Mouse (Mus musculus) fibroblast of lung, adult 2 months (primary cell): Measurements from ENCODE around the gene Wdr38.
"Not testable (repeated sequence)": the region's sequence is repeated elsewhere in the genome, so short reads cannot be mapped to it uniquely, and the experiment has no call there.

Experiments
- DNase-seq: peaks from one replicate; pipeline ENCODE4 v3.0.0-alpha.2; 2011; ENCODE audit warnings: low read depth

The Wdr38 gene

DNA sequence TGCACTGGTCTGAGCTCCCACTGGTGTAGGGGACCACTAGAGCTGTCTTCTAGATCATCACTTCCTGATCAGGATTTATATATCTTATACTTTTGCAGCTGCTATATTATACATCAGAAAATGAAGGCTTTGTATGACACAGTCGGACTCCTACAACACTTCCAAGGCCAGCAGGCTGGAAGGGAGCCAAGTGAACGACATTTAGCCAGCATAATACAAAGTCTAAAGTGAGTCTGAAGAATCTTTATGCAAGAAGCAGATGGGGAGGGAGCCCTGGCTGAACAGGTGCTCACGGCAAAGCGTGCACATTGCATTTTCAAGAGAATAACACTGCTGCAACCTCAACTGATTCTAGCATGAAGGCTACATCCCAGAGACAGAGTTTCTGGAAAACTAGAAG lies 4.8 kb upstream of the Wdr38 start:
- no peak for DNase-seq

DNA sequence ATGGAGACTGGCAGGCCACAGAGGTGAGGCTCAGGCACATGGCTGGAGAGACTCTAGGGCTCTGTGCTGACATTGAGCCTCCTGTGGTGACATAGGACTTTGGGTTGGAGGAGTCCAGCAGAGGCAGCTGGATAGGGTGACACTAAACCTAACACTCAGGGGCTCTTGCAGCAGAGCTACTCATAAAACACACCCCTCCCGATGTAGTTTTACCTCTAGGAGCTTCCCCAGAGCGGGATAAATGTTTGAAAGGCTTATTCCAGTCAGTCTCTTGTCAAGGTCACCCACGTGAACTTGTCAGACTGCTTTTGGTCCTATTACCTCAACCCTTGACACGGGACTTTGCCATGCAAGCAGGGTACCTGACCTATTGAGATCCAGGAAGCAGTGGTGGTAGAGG lies 2.1 kb downstream of the Wdr38 start:
- DNase-seq: no peak

DNA sequence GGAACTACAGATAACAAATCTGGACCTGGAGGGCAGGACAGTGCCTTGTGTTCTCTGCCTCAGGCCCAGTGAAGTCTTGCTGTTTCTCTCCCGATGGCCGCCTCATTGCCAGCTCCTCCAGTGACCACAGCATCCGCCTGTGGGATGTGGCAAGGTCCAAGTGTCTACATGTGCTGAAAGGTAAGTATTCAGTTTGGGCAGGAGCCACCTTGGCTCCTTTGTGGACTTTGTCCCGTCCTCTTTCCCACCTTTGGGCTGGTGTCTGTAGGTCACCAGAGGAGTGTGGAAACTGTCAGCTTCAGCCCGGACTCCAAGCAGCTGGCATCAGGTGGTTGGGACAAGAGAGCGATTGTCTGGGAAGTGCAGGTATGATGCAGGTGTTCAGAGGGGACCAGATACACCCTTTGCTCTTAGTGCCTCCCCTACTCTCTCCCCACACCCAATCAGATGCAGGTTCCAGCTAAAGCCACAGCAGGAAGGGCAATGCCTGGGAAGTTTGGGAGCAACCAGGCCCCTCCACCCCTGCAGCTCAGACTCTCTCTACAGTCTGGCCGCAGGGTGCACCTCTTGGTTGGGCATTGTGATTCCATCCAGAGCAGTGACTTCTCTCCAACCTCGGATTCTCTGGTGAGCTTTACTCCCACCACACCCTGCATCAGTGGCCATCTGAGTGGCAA lies 2.8 kb downstream of the Wdr38 start:
- no peak for DNase-seq

DNA sequence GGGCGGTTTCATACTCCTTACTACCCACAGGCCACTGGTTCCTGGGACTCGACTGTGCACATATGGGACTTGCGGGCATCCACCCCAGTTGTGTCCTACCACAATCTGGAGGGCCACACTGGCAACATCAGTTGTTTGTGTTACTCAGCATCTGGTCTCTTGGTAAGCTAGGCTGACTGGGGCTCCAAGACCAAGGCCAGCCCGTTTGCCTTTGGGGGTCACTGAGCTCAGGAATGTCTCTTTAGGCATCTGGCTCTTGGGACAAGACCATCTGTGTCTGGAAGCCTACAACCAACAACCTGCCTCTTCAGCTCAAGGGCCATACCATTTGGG lies 3.3 kb downstream of the Wdr38 start:
- no peak for DNase-seq

DNA sequence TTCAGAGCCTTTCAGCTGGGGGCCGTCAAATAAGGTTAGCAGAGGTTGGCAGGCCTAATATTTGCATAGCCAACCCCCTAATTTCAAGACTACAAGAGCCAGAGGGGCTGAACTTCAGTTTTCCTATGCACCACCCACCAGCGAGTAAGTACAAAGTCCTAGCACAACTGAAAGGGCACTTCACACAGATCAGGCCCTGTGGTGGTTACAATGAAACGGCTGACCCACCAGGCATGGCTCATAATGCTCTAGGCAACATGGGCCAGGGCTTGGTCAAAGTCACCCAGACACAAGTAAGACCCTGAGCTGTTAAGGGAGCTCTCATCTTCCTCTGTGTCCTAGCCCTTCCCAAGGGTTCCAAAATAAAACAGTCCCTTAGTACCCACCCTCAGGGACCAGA lies 4.6 kb downstream of the Wdr38 start:
- no peak for DNase-seq

DNA sequence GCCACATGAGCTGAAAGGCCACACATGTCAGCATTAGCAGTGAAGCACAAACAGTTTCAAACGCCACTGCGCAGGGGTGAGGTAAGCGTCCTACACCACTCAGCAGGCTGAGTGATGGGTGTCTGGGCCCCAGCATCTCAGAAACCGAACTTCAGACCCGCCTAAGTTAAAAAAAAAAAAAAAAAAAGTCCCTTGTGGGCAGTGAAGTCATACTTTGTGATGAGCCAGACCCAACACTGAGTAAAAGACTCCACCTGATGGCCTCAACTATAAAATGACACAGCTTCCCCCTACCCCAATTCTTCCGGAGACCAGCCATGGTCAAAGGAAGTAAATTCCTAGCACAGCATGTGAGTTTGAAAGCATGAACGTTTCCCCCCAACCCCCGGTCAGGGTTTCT lies 5.8 kb downstream of the Wdr38 start:
- no peak for DNase-seq

DNA sequence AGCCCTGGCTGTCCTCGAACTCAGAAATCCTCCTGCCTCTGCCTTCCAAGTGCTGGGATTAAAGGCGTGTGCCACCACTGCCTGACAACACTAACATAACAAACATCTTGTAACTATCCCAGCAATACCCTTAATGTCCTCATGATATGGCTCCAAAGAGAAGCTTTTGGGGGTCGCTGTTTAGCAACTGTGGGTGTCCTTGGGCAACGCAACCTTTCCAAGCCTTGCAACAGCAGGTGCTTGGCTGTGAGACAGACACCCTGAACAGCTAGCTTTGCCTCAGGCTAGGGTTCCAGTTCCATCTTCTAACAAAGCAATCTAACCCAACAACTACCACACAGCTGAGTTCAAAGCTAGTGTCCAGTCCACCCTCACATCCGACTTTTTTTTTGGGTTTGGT lies 6.2 kb downstream of the Wdr38 start:
- no peak for DNase-seq

DNA sequence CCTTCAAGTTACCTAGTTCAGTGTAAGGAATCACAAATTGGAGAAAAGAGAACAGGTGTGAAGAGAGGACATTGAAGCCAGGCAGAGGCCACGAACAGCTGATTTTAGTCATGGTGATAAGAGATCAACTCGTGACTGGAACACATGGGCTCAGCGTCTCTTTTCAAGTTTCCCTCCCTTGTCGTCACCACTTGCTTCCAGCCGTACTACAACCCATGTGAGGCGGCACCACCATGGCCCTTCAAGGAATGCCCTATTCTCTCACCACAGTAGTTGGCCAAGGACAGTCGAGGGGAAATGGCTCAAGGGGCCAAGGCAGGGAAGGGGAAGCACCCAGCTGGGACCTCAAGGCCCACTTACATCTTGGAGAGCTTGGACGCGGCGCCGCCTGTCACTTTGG lies 7.1 kb downstream of the Wdr38 start:
- no peak for DNase-seq

DNA sequence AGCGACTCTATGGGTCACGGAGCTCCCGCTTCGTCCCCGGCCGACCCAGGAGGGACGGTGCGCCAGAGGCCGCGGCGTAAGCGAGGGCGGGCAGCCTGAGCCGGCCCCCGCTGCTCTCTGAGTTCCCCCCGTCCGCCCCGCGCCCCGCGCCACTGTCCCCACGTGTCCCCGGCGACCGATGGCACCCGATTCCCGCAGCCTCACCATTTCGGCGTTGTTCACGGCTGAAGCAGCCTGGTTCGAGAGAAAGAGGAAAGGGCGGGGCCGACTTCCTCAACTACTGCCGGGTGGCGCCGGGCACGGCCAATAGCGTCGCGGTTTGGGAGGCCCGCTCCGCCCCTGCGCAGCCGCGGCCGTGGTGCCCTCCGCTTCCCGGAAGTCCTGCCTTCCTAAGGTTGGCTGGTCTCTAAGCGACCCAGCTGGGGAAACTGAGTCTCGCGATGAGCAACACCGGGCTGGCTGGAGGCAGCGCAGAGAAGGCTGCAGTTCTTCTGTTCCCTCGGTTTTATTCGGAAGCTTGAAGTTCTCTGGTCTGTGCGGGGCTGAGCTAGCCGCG lies 7.7 kb downstream of the Wdr38 start, which contains the start of gene Arpc5l:
Gene Arpc5l, plus strand, starts transcription at position 469 of the 556 bp plus-strand sequence.
- peak; percentile 74 for DNase-seq

DNA sequence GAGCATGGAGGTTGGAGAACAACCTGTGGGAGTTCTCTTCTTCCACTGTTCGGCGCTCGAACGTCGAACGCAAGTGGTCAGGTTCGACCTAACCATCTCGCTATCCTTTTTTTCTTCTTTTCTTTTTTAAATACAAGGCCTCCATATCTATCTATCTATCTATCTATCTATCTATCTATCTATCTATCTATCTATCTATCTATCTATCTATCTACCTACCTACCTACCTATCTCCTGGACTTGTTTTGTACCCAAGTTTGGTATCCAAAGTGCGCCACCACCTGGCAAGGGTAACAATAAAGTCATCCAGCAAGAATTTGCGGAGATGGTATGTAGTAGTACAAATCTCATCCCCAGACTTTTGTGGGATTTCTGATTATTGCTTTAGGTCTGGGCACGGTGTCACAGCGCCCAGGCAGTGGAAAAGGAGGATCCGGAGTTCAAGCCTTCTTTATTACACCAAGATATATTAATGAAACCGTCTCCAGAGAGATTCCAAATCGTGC lies 8.4 kb downstream of the Wdr38 start, which contains the start of gene Rpl35:
Gene Rpl35, minus strand, starts transcription at position 51 of the 506 bp plus-strand sequence.
- DNase-seq: no peak

DNA sequence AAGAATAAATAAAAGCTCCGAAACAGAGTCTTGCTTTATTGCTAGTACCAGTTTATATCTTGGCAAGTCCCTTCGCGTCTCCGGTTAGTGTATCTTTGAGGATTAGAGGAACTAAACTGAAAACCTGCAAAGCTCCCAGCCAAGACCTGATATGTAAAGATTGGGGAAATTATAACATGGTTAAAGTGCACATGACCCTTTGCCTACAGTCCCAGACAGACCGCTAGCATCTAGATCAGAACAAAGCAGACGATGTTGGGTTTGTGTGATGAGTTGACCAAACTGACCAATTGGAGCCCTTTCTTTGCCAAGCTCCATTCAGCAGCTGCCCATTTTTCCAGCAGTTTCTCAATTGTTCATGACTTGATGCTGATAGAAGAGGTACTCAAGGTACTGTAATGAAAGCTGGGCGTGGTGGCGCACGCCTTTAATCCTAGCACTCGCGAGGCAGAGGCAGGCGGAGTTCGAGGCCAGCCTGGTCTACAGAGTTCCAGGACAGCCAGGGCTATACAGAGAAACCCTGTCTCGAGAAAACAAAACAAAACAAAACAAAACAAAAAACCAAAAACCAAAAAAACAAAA lies 9.0 kb downstream of the Wdr38 start:
- DNase-seq: no peak

DNA sequence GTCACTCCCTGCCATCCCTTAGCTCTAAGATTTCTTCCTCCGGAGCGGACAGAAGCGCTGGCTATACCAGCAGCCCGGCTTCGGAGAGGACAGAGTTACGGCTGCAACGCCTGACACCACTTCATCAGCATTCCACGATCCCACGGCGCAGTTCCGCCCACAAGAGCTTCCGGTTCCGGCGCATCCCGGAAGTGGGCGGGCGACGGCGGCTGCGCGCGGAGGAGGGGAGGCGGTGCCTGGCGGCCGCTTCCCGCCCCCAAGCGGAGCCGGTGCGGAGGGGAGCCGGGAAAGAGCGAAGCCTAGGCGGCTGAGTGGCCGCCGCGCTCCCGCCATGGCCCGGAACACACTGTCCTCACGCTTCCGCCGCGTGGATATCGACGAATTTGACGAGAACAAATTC lies 10.6 kb downstream of the Wdr38 start:
- DNase-seq: peak; percentile 67

DNA sequence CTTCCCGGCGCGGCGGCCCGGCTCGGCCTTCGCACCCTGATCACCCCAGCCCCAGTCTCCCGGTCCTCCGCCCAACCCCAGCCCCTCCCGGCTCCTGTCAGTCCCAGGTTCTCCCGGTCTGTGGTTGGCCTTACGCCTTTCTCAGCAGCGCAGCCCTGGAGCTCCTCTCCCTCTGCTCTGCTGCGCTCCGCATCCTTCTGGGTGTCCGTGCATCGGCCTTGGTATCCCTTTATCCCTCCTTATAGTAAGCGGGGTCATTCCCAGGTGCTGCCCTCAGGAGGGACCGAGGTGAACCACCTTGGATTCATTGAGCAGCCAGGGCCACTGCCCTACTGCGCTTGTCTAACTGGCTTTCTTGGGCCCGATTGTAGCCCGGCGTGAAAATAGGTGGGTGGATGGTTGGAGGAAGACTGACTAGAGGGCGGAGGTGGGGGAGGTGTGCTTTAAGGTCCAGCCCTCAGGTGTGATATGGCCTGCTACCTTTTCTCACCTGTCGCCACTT lies 11.1 kb downstream of the Wdr38 start:
- DNase-seq: no peak

DNA sequence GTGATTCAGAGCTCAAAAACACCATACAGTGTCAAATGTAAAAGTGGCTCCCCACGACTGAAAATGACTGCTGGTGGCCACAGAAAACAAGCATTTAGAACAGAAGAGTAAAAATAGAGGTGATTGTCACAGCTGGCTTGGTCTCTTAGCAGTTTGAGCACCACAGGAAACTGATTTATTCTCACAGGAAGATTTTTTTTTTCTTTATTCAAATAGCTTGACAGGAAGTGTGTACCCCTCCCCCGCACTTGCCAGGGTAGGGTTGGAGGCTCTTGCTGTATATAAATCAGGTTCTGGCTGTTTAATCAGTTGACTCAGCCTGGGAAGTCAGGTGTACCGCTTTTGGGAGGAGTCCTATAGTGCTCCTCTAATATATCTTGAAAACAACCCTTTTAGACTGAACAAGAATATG lies 11.7 kb downstream of the Wdr38 start:
- DNase-seq: no peak

DNA sequence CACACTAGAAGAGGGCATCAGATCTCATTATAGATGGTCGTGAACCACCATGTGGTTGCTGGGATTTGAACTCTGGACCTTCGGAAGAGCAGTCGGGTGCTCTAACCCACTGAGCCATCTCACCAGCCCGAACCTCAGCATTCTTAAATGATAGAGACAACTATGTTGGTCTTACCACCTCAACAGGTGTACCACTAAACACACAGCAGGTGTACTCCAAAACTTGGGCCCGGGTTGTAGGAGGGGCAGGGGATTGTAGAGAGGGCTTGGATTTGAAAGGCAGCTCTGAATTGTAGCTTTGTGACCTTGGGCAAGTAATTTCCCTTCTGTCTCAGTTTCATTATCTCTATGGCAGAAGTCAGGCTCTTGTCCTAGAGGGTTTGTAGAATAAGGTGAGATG lies 12.9 kb downstream of the Wdr38 start:
- not testable (repeated sequence) for DNase-seq

DNA sequence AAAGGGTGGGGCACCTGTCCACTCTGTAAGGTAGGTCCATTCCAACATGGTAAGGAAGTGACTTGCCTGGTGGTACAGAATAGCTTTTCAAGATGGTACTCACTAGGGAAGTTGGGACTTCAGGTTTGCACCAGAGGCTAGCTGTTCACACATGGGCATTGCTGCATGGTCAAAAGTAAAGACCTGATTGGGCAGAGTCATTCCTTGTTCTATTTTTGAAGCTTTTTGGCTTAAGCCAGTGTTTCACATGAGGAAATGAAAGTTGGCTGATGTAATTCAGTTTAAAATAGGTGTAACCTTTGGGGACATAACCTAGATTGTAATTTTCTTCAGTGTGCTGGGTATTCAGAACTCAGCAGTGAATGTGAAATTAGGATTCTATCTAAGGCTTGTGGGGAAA lies 14.0 kb downstream of the Wdr38 start:
- no peak for DNase-seq

DNA sequence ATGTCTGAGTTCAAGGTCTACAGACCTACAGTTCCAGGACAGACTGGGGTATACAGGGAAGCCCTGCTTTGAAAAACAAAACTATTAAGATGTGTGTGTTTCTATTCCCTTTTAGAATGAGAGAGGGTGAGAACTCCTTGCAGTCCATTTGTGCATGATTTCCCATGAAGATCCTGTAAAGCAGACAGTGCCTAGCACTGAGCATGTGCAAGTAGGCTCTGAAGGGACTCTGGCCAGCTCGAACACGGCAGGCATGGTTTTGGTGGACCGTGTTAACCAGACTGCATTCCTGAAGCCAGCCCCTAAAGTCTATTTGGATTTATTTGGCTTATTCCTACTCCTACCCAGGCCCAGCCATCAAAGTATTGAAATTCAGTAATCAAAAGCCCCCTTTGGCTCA lies 14.7 kb downstream of the Wdr38 start:
- DNase-seq: no peak

DNA sequence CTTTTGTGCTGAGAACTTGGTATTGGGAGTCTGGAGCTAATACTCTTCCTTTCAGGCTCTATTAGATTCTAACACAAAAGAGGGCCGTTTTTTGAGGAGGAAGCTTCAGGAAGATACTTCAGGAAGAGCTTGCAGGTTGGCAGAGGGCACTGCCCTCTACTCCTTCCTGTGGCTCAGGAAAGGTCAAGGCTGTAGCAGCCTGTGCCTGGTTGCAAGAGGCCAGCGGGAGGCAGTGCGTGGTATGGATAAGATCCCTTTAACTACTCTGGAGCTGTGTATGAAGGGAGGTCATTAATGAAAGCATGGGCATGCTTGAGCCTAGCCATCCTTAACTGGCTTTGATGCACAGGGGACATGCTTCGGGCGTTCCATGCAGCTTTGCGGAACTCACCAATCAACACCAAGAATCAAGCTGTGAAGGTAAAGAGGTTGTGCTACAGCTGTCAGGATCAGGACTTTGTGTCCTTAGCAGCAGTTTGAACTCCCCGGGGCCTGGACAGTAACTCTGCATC lies 15.5 kb downstream of the Wdr38 start:
- DNase-seq: no peak

DNA sequence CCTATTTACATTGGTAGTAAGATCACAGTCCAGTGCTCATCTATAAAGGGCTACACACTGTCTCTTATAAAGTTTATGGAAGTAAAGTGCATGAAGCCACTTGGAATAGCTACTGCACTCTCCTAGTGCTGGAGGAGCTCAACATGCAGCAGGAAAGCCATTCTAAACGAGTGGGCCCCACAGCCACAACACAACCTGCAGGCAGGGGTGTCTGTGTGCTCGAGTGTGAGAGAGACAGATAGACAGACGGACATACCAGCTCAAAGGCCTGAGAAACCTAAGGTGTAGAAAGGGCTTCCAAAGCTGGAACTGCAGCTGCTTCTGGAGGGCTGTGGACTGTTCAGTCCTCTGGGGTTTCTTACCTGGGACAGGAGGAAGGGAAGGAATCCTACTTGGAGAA lies 19.3 kb downstream of the Wdr38 start:
- no peak for DNase-seq

DNA sequence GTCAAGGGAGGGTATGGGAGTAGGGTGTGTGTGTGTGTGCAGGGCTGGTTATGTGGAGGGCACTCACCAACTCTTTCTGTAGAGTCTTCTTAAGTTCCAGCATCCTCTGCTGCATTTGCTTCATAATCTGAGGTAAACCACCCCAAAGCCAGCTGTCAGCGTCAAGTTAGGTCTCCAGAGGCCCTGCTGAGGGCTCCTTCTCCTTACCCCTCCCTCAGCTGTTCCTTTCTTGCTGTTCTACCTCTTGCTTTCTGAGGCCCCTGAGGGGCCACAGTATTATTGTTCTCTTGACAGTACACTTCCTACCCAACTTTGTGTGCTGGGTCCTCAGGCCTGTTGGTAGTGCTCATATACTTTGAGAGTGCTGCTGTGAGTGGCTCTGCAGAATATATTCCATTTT lies 22.7 kb downstream of the Wdr38 start:
- no peak for DNase-seq

DNA sequence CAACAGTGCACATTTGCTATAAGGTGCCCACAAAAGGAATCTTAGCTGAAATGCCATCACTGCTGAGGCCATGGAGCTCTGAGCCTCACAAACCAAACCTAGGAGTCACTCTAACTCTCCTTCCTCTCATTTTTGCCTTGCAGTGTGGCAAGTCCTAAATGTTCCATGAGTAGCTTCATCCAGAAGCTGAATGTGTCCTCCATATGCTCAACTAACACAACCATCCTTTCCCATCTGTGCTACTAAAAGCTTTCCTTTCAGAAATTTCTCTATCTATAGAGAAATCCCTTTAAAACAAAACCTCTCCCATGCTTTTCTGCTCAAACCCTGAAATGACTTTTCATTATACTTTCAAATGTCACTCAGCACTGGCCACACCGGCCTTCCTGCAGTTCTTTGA lies 34.3 kb downstream of the Wdr38 start:
- DNase-seq: no peak

DNA sequence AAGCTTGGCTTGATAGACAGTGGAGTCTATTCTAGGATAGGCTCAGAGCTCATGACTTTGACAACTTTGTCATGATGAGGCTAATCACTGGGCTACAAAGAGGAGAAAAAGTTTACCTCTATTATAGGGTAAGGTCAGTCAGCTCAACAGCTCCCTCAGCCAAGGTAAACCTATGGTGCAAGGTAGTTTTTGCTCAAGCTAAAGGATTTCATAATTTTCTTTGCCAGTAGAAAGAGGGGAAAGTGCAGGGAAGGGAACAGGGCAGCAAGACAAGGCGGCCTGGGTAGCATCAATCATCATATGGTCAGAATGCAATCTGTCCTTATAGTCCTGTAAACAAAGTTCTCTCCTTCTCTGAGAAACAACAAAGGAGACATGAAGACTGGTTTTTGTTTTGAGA lies 42.9 kb downstream of the Wdr38 start:
- DNase-seq: no peak

DNA sequence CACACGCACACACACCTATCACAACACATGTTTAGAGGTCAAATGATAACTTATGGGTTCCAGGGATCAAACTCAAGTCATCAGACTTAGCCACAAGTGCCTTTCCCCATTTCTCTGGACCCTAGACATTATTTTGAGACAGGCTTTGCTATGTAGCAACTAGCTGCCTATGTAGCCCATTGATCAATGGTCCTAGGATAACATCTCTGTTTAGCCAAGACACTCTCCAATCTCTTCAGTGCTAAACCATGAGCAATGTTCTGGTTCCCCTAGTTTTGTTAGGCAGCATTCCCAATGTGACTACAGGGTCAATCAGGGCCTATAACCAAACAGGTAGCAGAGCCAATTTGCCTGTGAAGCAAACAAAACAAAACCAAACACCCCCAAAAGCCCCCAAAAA lies 51.2 kb downstream of the Wdr38 start:
- DNase-seq: no peak
